Mouse (Mus musculus) liver, embryonic 12.5 days (tissue): Measurements from ENCODE around the gene Klf4. TPM values are rescaled to one million over a fixed set of nuclear protein-coding genes. Genes with fewer than 3 reads are reported as not detected.

Source experiments
- ATAC-seq: fragments of 200-750 bp; cut with Nextera tagmentation; 2 replicates; pipeline ENCODE4 v1.8.0; 2017; ENCODE audit warnings: moderate number of reproducible peaks, mild to moderate bottlenecking, moderate library complexity
- H3K27ac ChIP-seq: fragments of 300-500 bp; sonication (generic); 2 replicates; pipeline ENCODE4 v1.5.1; 2016; ENCODE audit warnings: mild to moderate bottlenecking
- H3K27me3 ChIP-seq: fragments of 300-500 bp; sonication (generic); replicated peaks from 2 replicates; pipeline ENCODE4 v1.6.1; 2016; ENCODE audit warnings: mild to moderate bottlenecking, moderate library complexity
- H3K36me3 ChIP-seq: fragments of 300-500 bp; sonication (generic); 2 replicates; pipeline ENCODE4 v1.6.1; 2016; ENCODE audit warnings: mild to moderate bottlenecking, moderate library complexity
- H3K4me1 ChIP-seq: fragments of 300-500 bp; sonication (generic); 2 replicates; pipeline ENCODE4 v1.6.1; 2016
- H3K4me2 ChIP-seq: fragments of 300-500 bp; sonication (generic); 2 replicates; pipeline ENCODE4 v1.6.1; 2016; ENCODE audit warnings: mild to moderate bottlenecking, moderate library complexity
- H3K4me3 ChIP-seq: fragments of 300-500 bp; sonication (generic); 2 replicates; pipeline ENCODE4 v1.5.1; 2016; ENCODE audit warnings: mild to moderate bottlenecking, moderate library complexity
- H3K9ac ChIP-seq: fragments of 300-500 bp; sonication (generic); 2 replicates; pipeline ENCODE4 v1.6.1; 2016; ENCODE audit warnings: mild to moderate bottlenecking, moderate library complexity
- H3K9me3 ChIP-seq: fragments of 300-500 bp; sonication (generic); replicated peaks from 2 replicates; pipeline ENCODE4 v1.6.1; 2016; ENCODE audit warnings: mild to moderate bottlenecking, moderate library complexity
- WGBS: fragments of 180-500 bp; shearing (Covaris S2); methylation state at CpG from one replicate; pipeline ENCODE4 v1.1.7; 2016; ENCODE audit not compliant: insufficient replicate concordance; 5-methylcytosine and 5-hydroxymethylcytosine counted together
- polyA plus RNA-seq: library from polyadenylated mRNA; unstranded; fragments of >200 nt; fragmentation: Nextera tagmentation; extraction: Ambion mirVana; gene quantifications from 2 replicates; pipeline ENCODE4 v1.2.1, GENCODE M21; 2016

Klf4 gene
- polyA plus RNA-seq, result 0.58 and 0.59 TPM in 2 replicates

DNA sequence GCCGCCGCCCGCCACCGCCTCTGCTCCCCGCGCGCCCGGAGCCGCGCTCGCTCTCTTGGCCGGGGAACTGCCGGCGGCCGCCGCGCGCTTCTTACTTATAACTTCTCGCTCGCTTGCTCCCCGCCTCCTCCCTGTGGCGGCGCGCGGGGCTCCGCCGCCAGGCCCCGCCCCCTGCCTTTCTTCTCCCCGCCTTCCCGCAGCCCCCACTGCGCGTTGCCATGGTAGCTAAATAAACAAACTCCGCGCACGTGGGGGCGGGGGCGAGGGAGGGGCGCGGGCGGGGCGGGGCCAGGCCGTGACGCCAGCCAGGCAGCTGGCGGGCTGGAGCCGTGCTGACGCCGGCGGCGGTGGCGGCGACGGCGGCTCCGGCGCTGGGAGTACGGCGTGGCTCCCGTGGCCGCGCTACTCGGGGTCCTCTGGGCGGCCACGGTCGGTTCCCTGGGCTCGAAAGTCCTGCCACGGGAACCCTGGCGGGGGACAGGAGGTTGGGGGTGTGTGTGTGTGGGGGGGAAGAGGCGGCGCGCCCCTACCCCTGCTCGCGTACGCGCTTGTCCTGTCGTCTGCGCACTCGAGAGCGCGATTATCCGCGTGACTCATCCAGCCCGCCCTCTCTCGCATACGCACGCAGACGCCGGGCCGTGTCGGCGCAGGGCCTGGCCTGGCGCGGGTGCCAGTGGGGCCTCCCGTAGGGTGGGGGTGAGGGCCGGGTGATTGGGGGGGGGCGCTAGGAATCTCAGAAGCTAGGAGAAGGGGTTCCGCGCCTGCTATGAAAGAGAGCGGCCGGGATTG, at the start of gene Klf4:
Gene Klf4, minus strand, starts transcription at position 60 of the 789 bp plus-strand sequence.
- peak; percentile 82 for ATAC-seq
- no peaks in the 10 kb centered on the region for H3K36me3 ChIP-seq
- H3K9ac ChIP-seq, result peak within 1 kb of the TSS; percentile 50
- H3K27me3 ChIP-seq, result peaks cover 92% of the 10 kb centered on the region
- H3K9me3 ChIP-seq, result no peaks in the 10 kb centered on the region
- H3K4me2 ChIP-seq, result peak within 1 kb of the TSS; percentile 83
- H3K4me1 ChIP-seq, result peaks cover 31% of the 10 kb centered on the region
- H3K27ac ChIP-seq, result no peak within 1 kb of the TSS
- peak within 1 kb of the TSS; percentile 60 for H3K4me3 ChIP-seq
- under 1% methylated on average over 75 of the region's 99 CpGs for WGBS

DNA sequence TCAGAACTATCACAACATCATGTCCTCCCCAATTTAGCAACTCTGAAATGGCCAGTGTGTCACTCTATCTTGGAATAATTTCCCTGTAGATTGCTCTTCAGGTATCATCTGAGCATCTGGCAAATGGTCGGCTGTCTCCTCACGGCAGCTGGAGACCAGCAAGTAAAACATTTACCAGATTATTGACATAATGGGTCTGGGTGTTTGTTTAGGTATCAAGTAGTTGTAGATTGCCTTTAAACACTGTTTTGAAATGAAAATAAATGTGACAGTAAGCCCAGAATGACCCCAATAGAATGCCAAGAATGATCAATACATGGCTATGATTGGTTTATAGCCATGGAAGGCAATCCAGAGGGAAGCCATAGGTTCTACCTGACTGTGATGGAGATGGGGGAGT, 39.2 kb upstream of the Klf4 start:
- Histone ChIP-seq H3K4me2 (no peak overlapping the region), H3K27ac (no peak overlapping the region), H3K9me3 (no peaks in the 10 kb centered on the region), H3K4me3 (no peak overlapping the region), H3K36me3 (no peaks in the 10 kb centered on the region), H3K9ac (no peak overlapping the region), H3K27me3 (peaks cover 40% of the 10 kb centered on the region; the same call in 1 of the 2 replicates), H3K4me1 (no peaks in the 10 kb centered on the region)
- WGBS, result 58% methylated on average over 2 of the region's 2 CpGs
- ATAC-seq, result no peak

DNA sequence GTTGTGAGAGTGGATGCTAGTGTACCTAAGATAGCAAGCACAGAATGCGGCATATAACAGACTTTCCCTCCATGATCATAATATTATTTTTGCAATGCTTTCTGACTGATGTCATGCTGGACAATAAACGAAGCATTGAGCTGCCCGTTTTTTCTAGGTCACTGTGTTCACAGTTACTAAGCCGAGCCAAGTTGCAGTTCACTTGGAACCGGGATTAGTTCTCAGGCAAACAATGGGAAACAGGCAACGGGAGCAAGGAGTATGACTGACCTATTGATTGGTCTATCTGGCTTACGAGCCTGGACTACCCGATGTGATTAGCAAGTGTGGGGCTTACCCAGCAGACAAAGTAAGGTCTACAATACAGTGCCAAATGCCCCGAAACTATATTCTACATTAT, 35.7 kb upstream of the Klf4 start:
- Histone ChIP-seq H3K27me3 (peaks cover 44% of the 10 kb centered on the region), H3K9me3 (no peaks in the 10 kb centered on the region), H3K4me2 (no peak overlapping the region), H3K4me1 (no peaks in the 10 kb centered on the region), H3K36me3 (no peaks in the 10 kb centered on the region), H3K27ac (no peak overlapping the region), H3K9ac (no peak overlapping the region), H3K4me3 (no peak overlapping the region)
- ATAC-seq, result no peak
- WGBS, result 74% methylated on average over 9 of the region's 9 CpGs

DNA sequence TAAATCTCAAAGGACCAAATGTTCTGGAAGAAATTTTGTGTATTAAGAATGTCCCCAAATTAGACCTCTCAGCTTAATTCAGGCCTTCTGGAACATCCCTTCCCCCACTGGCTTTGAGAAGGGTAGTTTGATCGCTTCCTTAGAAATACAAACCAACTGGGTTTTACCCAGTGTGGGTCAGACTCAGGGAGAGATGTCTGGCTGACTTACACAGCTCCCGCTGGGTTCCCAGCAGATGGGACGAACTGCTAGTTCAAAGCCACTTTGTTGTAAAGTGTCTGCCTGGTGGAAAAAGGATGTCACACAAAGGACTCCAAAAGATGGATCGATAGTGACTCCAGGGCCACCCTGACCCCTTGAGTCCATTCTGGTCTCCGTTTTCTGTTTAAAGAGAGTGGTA, 35.3 kb upstream of the Klf4 start:
- ATAC-seq, result no peak
- Histone ChIP-seq H3K27me3 (peaks cover 44% of the 10 kb centered on the region), H3K4me3 (no peak overlapping the region), H3K9ac (no peak overlapping the region), H3K4me2 (no peak overlapping the region), H3K27ac (no peak overlapping the region), H3K36me3 (no peaks in the 10 kb centered on the region), H3K9me3 (no peaks in the 10 kb centered on the region), H3K4me1 (no peaks in the 10 kb centered on the region)
- 72% methylated on average over 5 of the region's 5 CpGs for WGBS

GRCm38 (mm10) chr4:55564317-55564716, 32.1 kb upstream of the Klf4 start:
- no peaks in the 10 kb centered on the region for H3K4me1 ChIP-seq
- H3K4me3 ChIP-seq, result no peak overlapping the region
- H3K4me2 ChIP-seq, result no peak overlapping the region
- peaks cover 60% of the 10 kb centered on the region for H3K27me3 ChIP-seq
- H3K27ac ChIP-seq, result no peak overlapping the region
- H3K9ac ChIP-seq, result no peak overlapping the region
- H3K9me3 ChIP-seq, result no peaks in the 10 kb centered on the region
- ATAC-seq, result no peak
- 70% methylated on average over 2 of the region's 2 CpGs for whole genome bisulfite sequencing
- no peaks in the 10 kb centered on the region for H3K36me3 ChIP-seq

DNA sequence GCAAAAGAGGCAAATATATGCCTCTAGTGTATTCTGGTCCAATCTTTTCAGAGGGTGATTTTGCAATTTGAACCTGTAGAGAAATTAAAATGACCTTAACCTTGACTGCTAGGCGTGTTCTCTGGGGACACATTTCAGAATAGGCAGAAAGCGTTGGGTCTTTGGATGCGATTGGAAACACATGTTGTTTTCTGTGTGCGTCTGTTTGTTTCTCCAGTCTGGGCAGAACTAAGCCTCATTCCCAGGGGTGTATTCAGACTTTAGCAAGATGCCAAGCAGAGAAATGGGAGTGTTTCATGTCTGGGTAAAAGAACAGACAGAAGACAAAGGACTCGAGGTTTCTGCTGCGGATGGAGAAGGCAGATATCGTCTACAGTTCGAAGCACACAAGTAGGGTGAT, 30.8 kb upstream of the Klf4 start:
- Histone ChIP-seq H3K27ac (no peak overlapping the region), H3K4me2 (no peak overlapping the region)
- 71% methylated on average over 8 of the region's 8 CpGs for WGBS

GRCm38 (mm10) chr4:55562062-55562461, 29.8 kb upstream of the Klf4 start:
- no peak overlapping the region for H3K27ac ChIP-seq
- no peaks in the 10 kb centered on the region for H3K4me1 ChIP-seq
- 54% methylated on average over 3 of the region's 3 CpGs for WGBS
- H3K36me3 ChIP-seq, result no peaks in the 10 kb centered on the region
- H3K4me3 ChIP-seq, result no peak overlapping the region
- no peak overlapping the region for H3K9ac ChIP-seq
- ATAC-seq, result no peak
- no peaks in the 10 kb centered on the region for H3K9me3 ChIP-seq
- no peak overlapping the region for H3K4me2 ChIP-seq
- H3K27me3 ChIP-seq, result peaks cover 57% of the 10 kb centered on the region

More for the DNA sequence above, 30.8 kb upstream of the Klf4 start:
- Histone ChIP-seq H3K4me3 (no peak overlapping the region), H3K4me1 (no peaks in the 10 kb centered on the region), H3K36me3 (no peaks in the 10 kb centered on the region), H3K27me3 (peaks cover 56% of the 10 kb centered on the region), H3K9ac (no peak overlapping the region), H3K9me3 (no peaks in the 10 kb centered on the region)
- ATAC-seq, result no peak

- Histone ChIP-seq H3K9me3 (no peaks in the 10 kb centered on the region), H3K4me1 (no peaks in the 10 kb centered on the region), H3K9ac (no peak overlapping the region), H3K4me3 (no peak overlapping the region), H3K36me3 (no peaks in the 10 kb centered on the region), H3K27me3 (peaks cover 45% of the 10 kb centered on the region; the same call in 1 of the 2 replicates), H3K27ac (no peak overlapping the region), H3K4me2 (no peak overlapping the region)
- ATAC-seq, result no peak
- 75% methylated on average over 12 of the region's 12 CpGs for WGBS
These were observed 14.6 kb upstream of the Klf4 start for GRCm38 (mm10) chr4:55546869-55547268.

DNA sequence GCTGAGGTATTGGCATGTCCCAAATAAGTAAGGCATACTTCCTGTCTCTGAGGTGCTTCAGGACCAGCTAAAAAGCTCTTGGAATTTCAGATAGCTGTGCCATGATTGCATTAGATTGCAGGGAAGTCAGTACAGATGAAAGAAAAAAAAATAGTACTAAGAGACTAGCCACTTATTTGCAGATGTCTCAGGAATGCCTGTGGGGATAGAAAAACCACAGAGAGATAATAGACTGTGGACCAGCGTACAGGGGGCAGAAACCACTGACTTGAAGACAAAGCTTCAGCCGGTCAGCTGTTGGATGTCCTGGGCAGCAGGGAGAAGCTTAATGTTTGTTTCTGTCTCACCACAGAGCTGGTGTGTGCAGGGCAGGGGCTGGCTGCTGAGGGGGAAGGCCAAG, 10.5 kb upstream of the Klf4 start:
- H3K27ac ChIP-seq, result no peak overlapping the region
- H3K4me2 ChIP-seq, result no peak overlapping the region
- H3K27me3 ChIP-seq, result peaks cover 20% of the 10 kb centered on the region; the same call in 1 of the 2 replicates
- H3K9me3 ChIP-seq, result no peaks in the 10 kb centered on the region
- ATAC-seq, result no peak
- H3K4me1 ChIP-seq, result no peaks in the 10 kb centered on the region
- H3K9ac ChIP-seq, result no peak overlapping the region
- H3K36me3 ChIP-seq, result no peaks in the 10 kb centered on the region
- WGBS, result 10% methylated on average over 2 of the region's 2 CpGs
- no peak overlapping the region for H3K4me3 ChIP-seq

DNA sequence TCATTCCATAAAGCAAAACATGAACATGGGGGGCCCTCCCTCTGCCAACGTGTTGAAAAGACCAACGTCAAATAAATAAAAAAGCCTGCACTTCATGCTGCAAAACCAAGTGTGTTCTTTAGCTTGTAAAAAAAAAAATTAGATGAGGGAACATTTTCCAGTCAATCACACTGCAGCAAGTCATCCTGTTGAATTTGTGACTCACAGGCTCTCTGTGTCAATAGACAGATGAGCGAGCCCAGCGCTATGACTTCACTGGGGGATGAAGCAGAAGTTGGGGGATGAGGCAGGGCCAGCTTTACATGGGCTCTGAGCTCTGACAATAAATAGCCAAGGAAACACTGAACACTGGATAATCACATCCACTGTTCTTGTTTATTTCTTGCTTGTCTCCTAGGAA, 9.4 kb upstream of the Klf4 start:
- Histone ChIP-seq H3K4me2 (no peak overlapping the region), H3K36me3 (no peaks in the 10 kb centered on the region), H3K27ac (no peak overlapping the region), H3K9me3 (no peaks in the 10 kb centered on the region), H3K9ac (no peak overlapping the region), H3K27me3 (peaks cover 21% of the 10 kb centered on the region), H3K4me1 (no peaks in the 10 kb centered on the region), H3K4me3 (no peak overlapping the region)
- ATAC-seq, result no peak
- WGBS, result 65% methylated on average over 4 of the region's 4 CpGs

- WGBS, result 35% methylated on average over 4 of the region's 4 CpGs
- Histone ChIP-seq H3K27ac (no peak overlapping the region), H3K9me3 (no peaks in the 10 kb centered on the region), H3K4me1 (no peaks in the 10 kb centered on the region), H3K9ac (no peak overlapping the region), H3K27me3 (peaks cover 25% of the 10 kb centered on the region), H3K36me3 (no peaks in the 10 kb centered on the region), H3K4me2 (no peak overlapping the region), H3K4me3 (no peak overlapping the region)
- no peak for ATAC-seq
These were observed 9.0 kb upstream of the Klf4 start for GRCm38 (mm10) chr4:55541221-55541620.

GRCm38 (mm10) chr4:55535012-55535411, 2.7 kb upstream of the Klf4 start:
- Histone ChIP-seq H3K27me3 (peaks cover 75% of the 10 kb centered on the region), H3K4me3 (no peak overlapping the region), H3K9me3 (no peaks in the 10 kb centered on the region), H3K27ac (no peak overlapping the region), H3K36me3 (no peaks in the 10 kb centered on the region), H3K9ac (no peak overlapping the region), H3K4me1 (peaks cover 28% of the 10 kb centered on the region), H3K4me2 (no peak overlapping the region)
- ATAC-seq, result no peak

GRCm38 (mm10) chr4:55534510-55534909, 2.2 kb upstream of the Klf4 start:
- Histone ChIP-seq H3K9ac (no peak overlapping the region), H3K4me1 (peaks cover 31% of the 10 kb centered on the region), H3K27ac (no peak overlapping the region), H3K27me3 (peaks cover 80% of the 10 kb centered on the region), H3K4me3 (no peak overlapping the region), H3K4me2 (no peak overlapping the region), H3K36me3 (no peaks in the 10 kb centered on the region), H3K9me3 (no peaks in the 10 kb centered on the region)
- ATAC-seq, result no peak
- 55% methylated on average over 4 of the region's 4 CpGs for WGBS
